Mouse (Mus musculus) megakaryocyte, embryonic 14.5 days (primary cell): ENCODE measurements at regions not wholly inside any gene's neighbourhood (a gene's known extent, or its start where the extent isn't known, plus 50 kb on each side); places are given as distances from the start of the nearest gene placed in this dataset.
A peak's percentile ranks its signal among the peaks of the same experiment; 100 is the strongest.

ENCODE experiments used
- H3K27me3 ChIP-seq: replicated peaks from 2 replicates; pipeline ENCODE3; 2012; ENCODE audit warnings: inconsistent platforms
- H3K36me3 ChIP-seq: replicated peaks from 2 replicates; pipeline ENCODE3; 2012; ENCODE audit warnings: low read length, inconsistent platforms, mixed read lengths
- H3K4me1 ChIP-seq: 2 replicates; pipeline ENCODE4 v1.6.1; 2012; ENCODE audit warnings: inconsistent platforms
- H3K4me3 ChIP-seq: replicated peaks from 2 replicates; pipeline ENCODE3; 2012; ENCODE audit warnings: moderate library complexity, mild to moderate bottlenecking, inconsistent platforms
- H3K9me3 ChIP-seq: 2 replicates; pipeline ENCODE4 v1.6.1; 2012; ENCODE audit warnings: inconsistent platforms
- FLI1 ChIP-seq: IDR thresholded peaks from 2 replicates; pipeline ENCODE4 v1.6.1; 2012; ENCODE audit warnings: low read length, inconsistent platforms, mixed read lengths
- GATA1 ChIP-seq: IDR thresholded peaks from 3 replicates; pipeline ENCODE4 v1.6.1; 2012; ENCODE audit warnings: mixed read lengths, low read length, inconsistent platforms, borderline replicate concordance

- no peak for TF ChIP-seq GATA1
- TF ChIP-seq FLI1 = no peak
- H3K36me3 ChIP-seq = no peaks in the 10 kb centered on the region
- peaks cover 11% of the 10 kb centered on the region for H3K27me3 ChIP-seq
- H3K4me1 ChIP-seq = peaks cover 9% of the 10 kb centered on the region
- H3K9me3 ChIP-seq = peaks cover 4% of the 10 kb centered on the region; the same call in 1 of the 2 replicates
- H3K4me3 ChIP-seq = no peak overlapping the region
These were observed 204.9 kb downstream of the 1500009L16Rik start for GRCm38 (mm10) chr10:83927554-83927953.

DNA sequence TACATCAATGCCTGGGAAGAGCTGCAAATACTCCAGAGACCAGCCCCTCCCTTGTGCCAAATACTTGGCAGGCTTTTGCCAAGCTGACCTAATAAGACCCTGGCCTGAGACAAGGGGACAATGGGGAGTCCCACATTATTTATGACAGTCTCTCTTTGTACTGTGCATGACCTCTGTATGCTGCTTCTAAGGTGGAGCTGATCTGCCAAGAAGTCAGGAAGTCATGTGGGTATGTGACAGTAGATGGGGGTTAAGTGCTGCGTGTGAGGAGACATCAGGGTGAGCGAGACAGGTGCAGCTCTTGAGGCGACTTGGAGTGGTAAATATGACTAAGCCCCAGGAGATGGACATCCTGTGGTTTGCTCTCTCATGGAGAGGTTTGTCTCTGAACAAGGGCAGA, 209.1 kb downstream of the 1500009L16Rik start:
- Histone ChIP-seq H3K27me3 (peaks cover 24% of the 10 kb centered on the region), H3K36me3 (no peaks in the 10 kb centered on the region), H3K9me3 (no peaks in the 10 kb centered on the region; the same call in 1 of the 2 replicates), H3K4me3 (no peak overlapping the region), H3K4me1 (peaks cover 24% of the 10 kb centered on the region)
- TF ChIP-seq FLI1 (no peak), GATA1 (no peak)

GRCm38 (mm10) chr10:83933201-83933600, 210.5 kb downstream of the 1500009L16Rik start:
- Histone ChIP-seq H3K4me1 (peaks cover 32% of the 10 kb centered on the region), H3K9me3 (no peaks in the 10 kb centered on the region; the same call in 1 of the 2 replicates), H3K27me3 (peaks cover 24% of the 10 kb centered on the region), H3K4me3 (no peak overlapping the region), H3K36me3 (no peaks in the 10 kb centered on the region)
- TF ChIP-seq FLI1 (no peak), GATA1 (no peak)

- H3K36me3 ChIP-seq = no peaks in the 10 kb centered on the region
These were observed 211.8 kb downstream of the 1500009L16Rik start for GRCm38 (mm10) chr10:83934498-83934897.

GRCm38 (mm10) chr10:83937168-83937567, 214.5 kb downstream of the 1500009L16Rik start:
- Histone ChIP-seq H3K36me3 (no peaks in the 10 kb centered on the region), H3K4me1 (peaks cover 35% of the 10 kb centered on the region), H3K9me3 (no peaks in the 10 kb centered on the region), H3K4me3 (no peak overlapping the region), H3K27me3 (peaks cover 17% of the 10 kb centered on the region)
- no peak for TF ChIP-seq GATA1
- TF ChIP-seq FLI1 = no peak

More at GRCm38 (mm10) chr10:83934498-83934897, 211.8 kb downstream of the 1500009L16Rik start:
- TF ChIP-seq GATA1 (no peak), FLI1 (no peak)
- no peaks in the 10 kb centered on the region for H3K9me3 ChIP-seq
- peaks cover 24% of the 10 kb centered on the region for H3K27me3 ChIP-seq
- H3K4me1 ChIP-seq = peaks cover 32% of the 10 kb centered on the region
- H3K4me3 ChIP-seq = no peak overlapping the region

DNA sequence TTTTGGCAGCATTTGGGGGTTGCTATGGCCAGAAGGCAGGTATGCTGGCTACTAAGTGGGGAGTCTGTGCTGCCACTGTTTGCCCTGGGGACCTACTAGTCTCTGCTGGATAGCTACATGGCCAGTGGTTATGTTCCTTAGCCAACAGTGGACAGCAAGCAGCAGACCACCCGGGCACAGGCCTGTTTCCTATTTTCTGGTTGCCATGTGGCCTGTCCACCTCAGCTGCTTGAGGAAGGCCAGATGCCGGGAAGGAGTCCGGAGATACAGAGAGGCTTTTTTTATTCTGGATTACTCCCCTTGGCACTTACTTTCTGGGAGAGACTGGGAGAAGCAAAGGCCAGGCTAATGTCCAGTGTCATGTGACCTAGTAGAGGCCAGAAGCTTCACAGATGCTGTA, 219.4 kb downstream of the 1500009L16Rik start:
- peaks cover 24% of the 10 kb centered on the region for H3K4me1 ChIP-seq
- H3K4me3 ChIP-seq = no peak overlapping the region
- H3K27me3 ChIP-seq = peaks cover 3% of the 10 kb centered on the region
- H3K36me3 ChIP-seq = no peaks in the 10 kb centered on the region
- no peak for TF ChIP-seq GATA1
- TF ChIP-seq FLI1 = no peak
- H3K9me3 ChIP-seq = no peaks in the 10 kb centered on the region

GRCm38 (mm10) chr10:83944158-83944557, 221.5 kb downstream of the 1500009L16Rik start:
- H3K27me3 ChIP-seq = peaks cover 5% of the 10 kb centered on the region
- no peaks in the 10 kb centered on the region for H3K9me3 ChIP-seq
- peaks cover 28% of the 10 kb centered on the region for H3K4me1 ChIP-seq
- TF ChIP-seq FLI1 (no peak), GATA1 (no peak)
- H3K4me3 ChIP-seq = no peak overlapping the region
- no peaks in the 10 kb centered on the region for H3K36me3 ChIP-seq

DNA sequence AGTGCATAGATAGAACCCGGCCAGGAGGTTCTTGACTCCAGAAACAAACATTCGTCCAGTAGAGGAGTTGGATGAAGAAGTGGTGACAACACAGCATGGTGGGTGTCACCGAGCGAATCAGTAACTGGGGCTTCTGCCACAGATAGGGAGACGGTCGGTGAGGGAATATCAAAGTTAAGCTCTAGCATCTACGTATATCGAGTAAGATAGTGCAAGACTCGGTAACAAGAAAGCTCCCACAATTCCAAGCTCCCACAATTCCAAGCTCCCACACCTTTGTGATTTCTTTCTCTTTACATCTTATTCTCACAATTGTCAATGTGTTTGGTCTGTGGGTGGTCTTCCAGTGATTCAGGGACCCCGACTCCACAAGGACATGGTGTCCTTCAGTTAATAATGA, 222.2 kb downstream of the 1500009L16Rik start:
- TF ChIP-seq FLI1 (no peak), GATA1 (no peak)
- no peaks in the 10 kb centered on the region for H3K36me3 ChIP-seq
- H3K9me3 ChIP-seq = no peaks in the 10 kb centered on the region
- peaks cover 5% of the 10 kb centered on the region for H3K27me3 ChIP-seq
- peaks cover 28% of the 10 kb centered on the region for H3K4me1 ChIP-seq
- no peak overlapping the region for H3K4me3 ChIP-seq

GRCm38 (mm10) chr10:83945503-83945902, 222.8 kb downstream of the 1500009L16Rik start:
- TF ChIP-seq GATA1 = no peak
- TF ChIP-seq FLI1 = no peak
- Histone ChIP-seq H3K36me3 (no peaks in the 10 kb centered on the region), H3K4me3 (no peak overlapping the region), H3K9me3 (no peaks in the 10 kb centered on the region), H3K4me1 (peaks cover 28% of the 10 kb centered on the region), H3K27me3 (peaks cover 5% of the 10 kb centered on the region)

DNA sequence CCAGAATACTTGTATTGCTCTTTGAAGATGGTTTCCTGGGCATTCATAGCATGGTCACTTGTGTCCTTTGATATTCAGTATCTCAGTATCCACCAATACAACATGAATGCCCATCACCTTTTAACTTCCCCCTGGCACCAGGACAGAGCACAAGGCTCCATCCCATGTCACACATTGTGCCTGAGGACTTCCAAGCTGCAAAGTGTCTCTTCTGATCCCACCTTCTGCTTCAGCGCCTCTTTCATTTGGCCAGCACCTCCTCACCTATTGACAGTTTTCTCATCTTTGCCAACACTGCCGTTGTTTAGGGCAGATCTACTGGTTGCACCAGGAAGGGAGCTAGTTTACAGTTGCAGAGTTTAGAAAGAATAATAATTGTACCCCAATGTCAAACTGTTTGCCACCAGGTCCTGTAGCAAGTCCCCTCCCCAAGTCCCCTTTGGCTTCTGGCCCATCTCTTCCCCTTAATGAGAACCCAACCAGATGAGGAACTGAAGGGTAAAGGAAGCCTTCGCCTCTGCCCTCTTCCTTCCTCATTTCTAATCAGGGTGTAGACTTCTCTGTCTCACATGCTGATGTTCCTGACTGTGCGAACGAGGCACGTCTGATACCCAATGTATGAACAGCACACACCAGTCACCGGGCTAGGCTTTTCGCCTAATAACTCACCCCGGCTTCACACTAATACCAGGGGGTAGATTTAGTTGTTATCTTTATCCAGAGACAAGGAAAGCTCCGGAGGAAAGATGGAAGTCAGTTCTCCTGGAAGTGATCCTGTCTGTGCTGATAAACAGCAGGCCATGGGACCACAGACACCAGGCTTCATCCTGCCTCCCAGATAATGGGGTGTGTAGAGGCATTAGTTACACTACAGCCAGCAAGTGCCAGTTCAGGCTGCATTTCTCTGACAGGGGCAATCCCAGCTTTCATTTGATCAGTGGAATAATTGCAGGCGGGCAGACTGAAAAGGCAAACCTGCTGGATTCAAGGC, 223.8 kb downstream of the 1500009L16Rik start:
- Histone ChIP-seq H3K4me3 (peak overlapping the region; percentile 48), H3K27me3 (peaks cover 5% of the 10 kb centered on the region), H3K9me3 (no peaks in the 10 kb centered on the region), H3K36me3 (no peaks in the 10 kb centered on the region), H3K4me1 (peaks cover 26% of the 10 kb centered on the region)
- TF ChIP-seq GATA1 (no peak), FLI1 (no peak)
